Comparison of ENCODE assay signal across 28 mouse cellular contexts in genomic region chr10:75186551-75186950, GRCm38 (mm10). TPM values are rescaled to one million over a fixed set of nuclear protein-coding genes. Genes with fewer than 3 reads are reported as not detected.
DNase-seq lines count a peak whose midpoint lies in the region; ATAC-seq lines count a peak whose summit lies in the region.
"Had no signal": no experiment of that assay in that cellular context is flagged by ENCODE, and none has a peak within 500 bp of the region (broad histone marks: within the 10 kb centered on the region; RNA-seq: fewer than 3 reads in every experiment).

No protein-coding gene starts in this region.

- no peak overlapping the region for H3K4me3 ChIP-seq in heart, embryonic 10.5 days
- no peak overlapping the region for H3K4me3 ChIP-seq in lung, embryonic 16.5 days (ENCODE audit: low read length)
- no peak overlapping the region for H3K4me3 ChIP-seq in kidney, embryonic 15.5 days (replicated peaks)
- H3K4me3 ChIP-seq: embryonic facial prominence, embryonic 10.5 days; embryonic facial prominence, embryonic 15.5 days; forebrain, embryonic 12.5 days; limb, embryonic 10.5 days; limb, embryonic 15.5 days; midbrain, embryonic 15.5 days; neural tube, embryonic 15.5 days had no signal

- intact Hi-C loops in heart, postnatal 25 days (cut with DNase I), result no loop called here

- H3K9me3 ChIP-seq in heart, embryonic 10.5 days, result no peaks in the 10 kb centered on the region
- H3K9me3 ChIP-seq in lung, embryonic 16.5 days (ENCODE audit: control insufficient read depth, low read length), result no peaks in the 10 kb centered on the region
- H3K9me3 ChIP-seq in kidney, embryonic 15.5 days (replicated peaks), result no peaks in the 10 kb centered on the region
- H3K9me3 ChIP-seq: embryonic facial prominence, embryonic 10.5 days; embryonic facial prominence, embryonic 15.5 days; forebrain, embryonic 12.5 days; limb, embryonic 10.5 days; limb, embryonic 15.5 days; midbrain, embryonic 15.5 days; neural tube, embryonic 15.5 days had no signal

- ATAC-seq in lung, embryonic 16.5 days (ENCODE audit: low read depth), result peak; percentile 59
- ATAC-seq in kidney, embryonic 15.5 days (replicated peaks; ENCODE audit: low FRiP score), result no peak
- ATAC-seq: CD4-positive, CD25-positive, alpha-beta regulatory T cell, adult 4 months; forebrain, postnatal 0 days; midbrain, embryonic 15.5 days had no signal

- WGBS in heart, embryonic 10.5 days, result 57% methylated on average over 6 of the region's 6 CpGs
- 16% methylated on average over 6 of the region's 6 CpGs for WGBS in lung, embryonic 16.5 days
- WGBS in kidney, embryonic 15.5 days, result 40% methylated on average over 6 of the region's 6 CpGs

- no peak for DNase-seq in heart, embryonic 10.5 days (ENCODE audit: low spot score)
- DNase-seq in heart, postnatal 25 days (ENCODE audit: low spot score), result no peak
- peak; percentile 38 to 54 for DNase-seq in layer of hippocampus, postnatal 10 days (ENCODE audit: low spot score in 2 of 2)
- DNase-seq in layer of hippocampus, adult 9-11 months, result no peak
- peak; percentile 72 for DNase-seq in lung, postnatal 25 days (ENCODE audit: low spot score)
- no peak for DNase-seq in frontal cortex, postnatal 36 days (ENCODE audit: low spot score in 2 of 2)
- DNase-seq: adrenal gland, postnatal 14 days; cerebellum, adult 11 months; cerebellum, postnatal 25 days; forebrain, postnatal 0 days; gastrocnemius, postnatal 10 days; kidney, adult 8-10 months; kidney, postnatal 25 days; retina, postnatal 1 day; right cerebral cortex, postnatal 14 days had no signal

- peak overlapping the region; percentile 15; the same call in 1 of the 2 replicates for H3K4me2 ChIP-seq in lung, embryonic 16.5 days (ENCODE audit: low read depth, low read length)
- H3K4me2 ChIP-seq in kidney, embryonic 15.5 days, result no peak overlapping the region
- H3K4me2 ChIP-seq: embryonic facial prominence, embryonic 15.5 days; forebrain, embryonic 12.5 days; heart, embryonic 11.5 days; hindbrain, embryonic 14.5 days; limb, embryonic 15.5 days; midbrain, embryonic 15.5 days; neural tube, embryonic 15.5 days had no signal

- H3K36me3 ChIP-seq in heart, embryonic 10.5 days, result peaks cover 38% of the 10 kb centered on the region
- peaks cover 4% of the 10 kb centered on the region; the same call in 1 of the 2 replicates for H3K36me3 ChIP-seq in lung, embryonic 16.5 days (ENCODE audit: control insufficient read depth, insufficient read depth, low read length)
- H3K36me3 ChIP-seq in kidney, embryonic 15.5 days, result peaks cover 27% of the 10 kb centered on the region

- 0 out of 2 replicates have a peak overlapping the region, but pooled peaks have one; percentile 19 for H3K27ac ChIP-seq in heart, embryonic 10.5 days
- peak overlapping the region; percentile 90 for H3K27ac ChIP-seq in lung, embryonic 16.5 days (ENCODE audit: low read length)
- H3K27ac ChIP-seq in kidney, embryonic 15.5 days, result no peak overlapping the region
- H3K27ac ChIP-seq: embryonic facial prominence, embryonic 10.5 days; embryonic facial prominence, embryonic 15.5 days; forebrain, embryonic 12.5 days; hindbrain, embryonic 14.5 days; limb, embryonic 10.5 days; limb, embryonic 15.5 days; liver, embryonic 14.5 days; midbrain, embryonic 15.5 days; neural tube, embryonic 15.5 days had no signal

- peaks cover 19% of the 10 kb centered on the region for H3K4me1 ChIP-seq in heart, embryonic 10.5 days
- peaks cover 20% of the 10 kb centered on the region for H3K4me1 ChIP-seq in lung, embryonic 16.5 days (replicated peaks; ENCODE audit: control insufficient read depth, insufficient read depth, low read length)
- H3K4me1 ChIP-seq in kidney, embryonic 15.5 days, result peaks cover 17% of the 10 kb centered on the region; the same call in 1 of the 2 replicates
- H3K4me1 ChIP-seq: embryonic facial prominence, embryonic 15.5 days; forebrain, embryonic 12.5 days; midbrain, embryonic 15.5 days; neural tube, embryonic 15.5 days had no signal

- H3K9ac ChIP-seq in lung, embryonic 16.5 days (ENCODE audit: low read length), result no peak overlapping the region
- no peak overlapping the region for H3K9ac ChIP-seq in kidney, embryonic 15.5 days
- H3K9ac ChIP-seq: embryonic facial prominence, embryonic 15.5 days; forebrain, embryonic 12.5 days; forebrain, postnatal 0 days; hindbrain, embryonic 14.5 days; limb, embryonic 15.5 days; liver, embryonic 14.5 days; midbrain, embryonic 15.5 days; neural tube, embryonic 15.5 days had no signal

- H3K27me3 ChIP-seq in heart, embryonic 10.5 days (ENCODE audit: insufficient read depth, poor library complexity, severe bottlenecking), result no peaks in the 10 kb centered on the region
- H3K27me3 ChIP-seq in lung, embryonic 16.5 days (ENCODE audit: control insufficient read depth, insufficient read depth, low read depth, low read length), result no peaks in the 10 kb centered on the region
- no peaks in the 10 kb centered on the region for H3K27me3 ChIP-seq in kidney, embryonic 15.5 days
- H3K27me3 ChIP-seq: embryonic facial prominence, embryonic 15.5 days; forebrain, embryonic 12.5 days; limb, embryonic 15.5 days; midbrain, embryonic 15.5 days; neural tube, embryonic 15.5 days had no signal

RNA-seq across cellular contexts. Expression of gene Specc1l, which starts 25.3 kb away (rescaled TPM):
- polyA plus RNA-seq in heart, embryonic 10.5 days (2016; fragmentation: Nextera tagmentation; extraction: Ambion mirVana), result 27.4 and 27.5 TPM in 2 replicates
- total RNA-seq in heart, postnatal 25 days (2021), result 10 to 100 TPM; 38.5 to 39.5 TPM
- total RNA-seq in layer of hippocampus, postnatal 10 days (2021), result 10 to 100 TPM; 45.9 to 47.3 TPM
- 48.2 and 49.0 TPM in 2 replicates for polyA plus RNA-seq in lung, embryonic 16.5 days (2015; fragmentation: Nextera tagmentation; extraction: Ambion mirVana)
- 31.0 and 34.1 TPM in 2 replicates for polyA plus RNA-seq in kidney, embryonic 15.5 days (2015; fragmentation: Nextera tagmentation; extraction: Ambion mirVana)

Comparison
In these comparisons a context has a peak if more than half of its experiments do, and no peak if none do; other contexts are left out.
1. DNase-seq: peak in layer of hippocampus, postnatal 10 days (2 of 2) and lung, postnatal 25 days (single experiment); none in heart, embryonic 10.5 days (single experiment), heart, postnatal 25 days (single experiment), layer of hippocampus, adult 9-11 months (single experiment) and frontal cortex, postnatal 36 days (0 of 2).